Mouse (Mus musculus) layer of hippocampus, adult 8-10 months (tissue): ENCODE results near the gene Sncb. TPM values are rescaled to one million over a fixed set of nuclear protein-coding genes. Genes with fewer than 3 reads are reported as not detected.

Experiments
- DNase-seq, 2 experiments: peaks; one replicate each; pipeline ENCODE4 v3.0.0; 2022; ENCODE audit warnings: low spot score in 2 of 2
- total RNA-seq, 4 experiments: library from RNA; stranded (reverse); gene quantifications; 2 replicates each; pipeline ENCODE4 v1.2.4; 2022

Sncb gene
- total RNA-seq, 4 experiments from 2014 or later, result 652 to 713 (median 673) TPM

DNA sequence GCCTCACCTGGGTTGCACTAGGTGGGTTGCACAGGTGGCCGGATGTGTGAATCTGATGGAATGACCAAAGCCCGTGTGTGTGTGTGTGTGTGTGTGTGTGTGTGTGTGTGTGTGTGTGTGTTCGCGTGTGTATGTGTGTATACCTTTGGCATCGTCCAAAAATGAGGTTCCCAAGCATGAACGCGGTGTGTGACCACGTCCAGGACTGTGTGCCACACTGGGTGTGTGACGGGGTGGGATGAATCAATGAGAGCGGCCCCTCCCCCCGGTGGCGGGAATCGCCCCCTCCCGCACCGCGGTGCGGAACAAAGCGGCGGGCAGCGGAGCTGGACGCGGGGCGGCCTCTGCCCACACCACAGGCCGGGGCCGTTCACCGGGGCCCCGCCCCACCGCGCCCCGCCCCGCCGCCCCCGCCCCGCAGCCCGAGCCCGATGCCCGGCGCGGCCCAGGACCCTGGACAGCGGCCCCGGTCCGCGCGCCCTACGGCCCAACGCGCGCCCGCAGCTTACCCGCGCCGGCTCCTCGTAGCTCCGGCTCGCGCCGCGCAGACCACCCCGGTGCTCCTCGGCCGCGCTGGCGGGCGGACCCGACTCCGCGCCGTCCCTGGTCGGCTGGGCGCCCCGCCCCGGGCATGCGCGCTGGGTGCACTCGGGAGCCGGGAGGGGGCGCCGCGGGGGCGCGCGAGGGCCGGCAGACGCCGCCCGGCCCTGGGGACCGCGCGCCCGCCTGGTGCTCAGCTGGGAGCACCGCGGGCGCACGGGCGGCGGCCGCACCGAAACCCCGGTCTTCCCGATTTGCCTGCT is 17.1 kb downstream of the Sncb start:
- peak in 1 of 2 experiments; percentile 20 for DNase-seq

- DNase-seq, result peak in 1 of 2 experiments; percentile 8
Measured at GRCm38 (mm10) chr13:54748721-54749060, 17.7 kb downstream of the Sncb start.

- peak in 1 of 2 experiments; percentile 15 for DNase-seq
Measured at GRCm38 (mm10) chr13:54748190-54748589, 18.2 kb downstream of the Sncb start.

DNA sequence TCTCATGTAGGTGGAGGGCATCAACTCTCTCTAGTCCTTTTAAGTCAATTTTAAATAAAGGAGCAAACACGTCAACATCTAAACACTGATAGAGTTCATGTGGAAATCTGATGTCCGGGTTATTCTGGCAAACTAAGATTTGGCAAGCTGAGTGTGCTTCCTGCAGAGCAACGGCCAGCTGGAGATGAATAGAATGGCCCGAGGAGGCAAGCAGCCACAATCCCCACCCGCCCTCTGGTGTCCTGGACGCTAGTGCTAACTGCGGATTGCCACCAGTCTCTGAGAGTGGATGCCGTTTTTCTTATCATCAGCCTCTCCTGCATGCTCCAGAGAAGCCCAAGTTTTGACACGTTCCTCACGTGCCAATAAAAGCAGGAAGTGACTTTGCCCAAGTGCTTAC is 19.5 kb downstream of the Sncb start:
- no peak for DNase-seq

- DNase-seq, result peak in 1 of 2 experiments; percentile 7
Measured at GRCm38 (mm10) chr13:54746110-54746509, 20.3 kb downstream of the Sncb start.

DNA sequence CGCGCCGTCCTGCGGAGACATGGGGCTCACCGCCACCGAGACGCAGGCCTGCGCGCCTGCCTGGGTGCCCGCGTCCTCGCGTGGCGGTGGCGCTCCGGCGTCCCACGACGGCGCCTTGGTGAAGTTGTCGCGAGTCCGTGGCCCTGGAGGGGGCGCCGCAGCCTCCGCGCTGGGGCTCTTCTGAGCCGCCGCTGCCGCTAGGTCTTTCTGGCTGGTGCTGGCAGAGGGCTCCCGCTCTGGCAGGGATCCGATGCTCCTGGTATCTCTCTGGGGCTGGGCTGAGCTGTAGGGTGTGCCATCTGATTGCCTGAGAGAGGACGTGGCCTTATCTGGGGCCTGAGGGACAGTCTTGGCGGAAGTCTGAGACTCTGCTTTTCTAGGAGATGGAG is 28.2 kb downstream of the Sncb start:
- DNase-seq, result no peak

GRCm38 (mm10) chr13:54737488-54738212 is 28.7 kb downstream of the Sncb start:
- no peak for DNase-seq

DNA sequence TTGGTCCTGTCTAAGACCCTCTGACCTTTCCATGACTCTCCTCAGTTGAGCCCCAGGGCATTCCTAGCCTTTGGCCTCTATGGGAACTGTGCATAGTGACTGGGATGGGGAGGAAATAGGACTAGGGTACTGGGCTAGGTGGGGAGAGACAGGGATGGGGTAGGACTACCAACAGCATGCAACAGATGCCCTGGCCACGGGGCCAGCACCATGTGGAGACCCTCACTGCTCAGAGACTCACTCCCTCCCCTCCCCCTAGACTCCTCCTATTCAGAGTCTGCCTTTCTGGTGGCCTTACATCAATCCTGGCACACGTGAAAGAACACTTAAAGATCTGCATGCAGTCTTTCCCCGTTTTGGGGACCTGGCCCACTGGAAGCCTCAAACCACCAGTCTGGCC is 29.5 kb downstream of the Sncb start:
- no peak for DNase-seq

DNA sequence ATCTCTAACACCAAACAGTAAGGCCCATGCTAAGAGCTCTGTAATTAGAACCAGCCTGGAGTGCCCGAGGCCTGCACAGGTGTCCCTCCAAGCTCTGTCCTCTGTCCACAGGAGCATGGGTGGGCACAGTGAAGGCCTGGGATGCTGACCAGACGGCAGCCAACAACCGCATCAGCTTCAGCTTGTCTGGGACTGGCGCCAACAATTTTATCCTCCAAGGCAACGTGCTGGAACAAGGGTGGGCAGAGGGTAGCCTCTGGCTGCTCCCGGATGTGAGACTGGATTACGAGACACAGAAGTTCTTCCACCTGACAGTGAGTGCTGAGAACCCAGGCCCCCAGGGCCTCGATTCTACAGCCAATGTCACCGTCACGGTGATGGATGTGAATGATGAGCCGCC is 40.3 kb downstream of the Sncb start:
- no peak for DNase-seq

DNA sequence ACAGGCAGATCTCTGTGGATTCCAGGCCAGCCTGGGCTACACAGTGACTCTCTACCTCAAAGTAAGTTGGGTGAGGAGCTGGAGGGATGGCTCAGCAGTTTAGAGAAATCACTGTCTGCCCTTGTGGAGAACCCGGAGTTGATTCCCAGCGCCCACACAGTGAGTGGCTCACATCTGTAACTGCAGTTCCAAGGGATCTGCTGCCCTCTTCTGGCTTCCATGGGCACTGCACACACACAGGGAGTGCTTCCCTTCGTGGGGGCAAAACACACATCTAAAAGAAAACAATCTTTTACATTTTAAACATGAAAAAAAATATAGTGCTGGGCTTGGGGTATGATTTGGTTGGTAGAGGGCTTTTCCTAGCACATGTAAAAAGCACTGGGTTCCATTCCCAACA is 43.3 kb downstream of the Sncb start:
- DNase-seq, result no peak

GRCm38 (mm10) chr13:54716916-54717315 is 49.5 kb downstream of the Sncb start:
- DNase-seq, result peak in 1 of 2 experiments; percentile 62

DNA sequence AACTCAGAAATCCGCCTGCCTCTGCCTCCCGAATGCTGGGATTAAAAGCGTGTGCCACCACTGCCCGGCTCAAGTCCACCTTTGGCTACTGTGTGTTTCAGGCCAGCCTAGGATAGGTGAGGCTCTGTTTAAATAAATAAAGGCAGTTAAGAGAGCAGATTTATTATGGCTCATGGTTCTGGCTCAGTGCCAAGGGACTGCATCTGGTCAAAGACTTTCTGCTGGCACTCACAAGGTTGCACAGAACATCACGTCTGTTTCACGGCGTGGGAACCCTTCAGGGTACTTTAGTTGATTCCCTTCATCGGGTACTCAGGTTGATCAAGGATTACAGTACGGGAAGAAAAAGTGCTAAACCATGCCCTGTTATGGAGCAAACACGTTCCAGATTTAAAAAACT is 51.4 kb downstream of the Sncb start:
- no peak for DNase-seq

- no peak for DNase-seq
Measured at GRCm38 (mm10) chr13:54714393-54714792, 52.0 kb downstream of the Sncb start.

DNA sequence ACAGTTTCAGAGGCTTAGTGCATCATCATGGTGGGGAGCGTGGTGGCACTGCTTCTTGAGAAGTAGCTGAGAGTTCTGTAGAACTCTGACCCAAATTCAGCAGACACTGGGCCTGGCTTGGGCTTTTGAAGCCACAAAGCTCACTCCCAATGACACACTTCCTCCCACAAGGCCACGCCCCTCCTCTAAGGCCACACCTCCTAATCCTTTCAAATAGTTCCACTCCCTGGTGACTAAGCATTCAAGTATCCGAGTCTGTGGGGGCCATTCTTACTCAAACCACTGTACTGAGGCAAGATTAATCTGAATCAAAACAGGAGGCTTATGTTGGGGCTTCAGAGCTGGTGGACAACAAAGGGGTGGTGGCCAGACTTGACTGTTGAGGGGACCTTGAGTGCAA is 55.5 kb downstream of the Sncb start:
- no peak for DNase-seq

Other genes starting within 250 kb of the Sncb start
- gene 4833439L19Rik, start 201.2 kb downstream of the Sncb start, total RNA-seq, result 100 to 1,000 TPM; 130 to 147 (median 139) TPM
- 10 to 100 TPM; 28.2 to 37.2 (median 30.9) TPM for gene Arl10, start 191.6 kb downstream of the Sncb start, total RNA-seq
- 10 to 100 TPM; 20.6 to 23.3 (median 20.8) TPM for gene Nop16, start 176.5 kb downstream of the Sncb start, total RNA-seq
- 100 to 1,000 TPM; 134 to 161 (median 146) TPM for gene Higd2a, start 176.4 kb downstream of the Sncb start, total RNA-seq
- gene Cltb, start 155.3 kb downstream of the Sncb start, total RNA-seq, result 100 to 1,000 TPM; 241 to 284 (median 264) TPM
- 10 to 100 TPM; 48.9 to 67.1 (median 53.6) TPM for gene Faf2, start 144.8 kb downstream of the Sncb start, total RNA-seq
- 100 to 1,000 TPM; 130 to 151 (median 140) TPM for gene Rnf44, start 72.7 kb downstream of the Sncb start, total RNA-seq
- under 1 TPM; 0.27 to 0.54 (median 0.37) TPM for gene Cdhr2, start 65.1 kb downstream of the Sncb start, total RNA-seq
- 100 to 1,000 TPM; 123 to 141 (median 132) TPM for gene Gprin1, start 16.7 kb downstream of the Sncb start, total RNA-seq
- under 1 TPM in 1 of 4 experiments, not detected in 3; 0.35 TPM for gene Eif4e1b, start 17.4 kb upstream of the Sncb start, total RNA-seq
- gene Tspan17, start 22.8 kb upstream of the Sncb start, total RNA-seq, result 10 to 100 TPM; 79.3 to 92.1 (median 82.9) TPM
- 100 to 1,000 TPM; 127 to 154 (median 141) TPM for gene Unc5a, start 182.8 kb upstream of the Sncb start, total RNA-seq